Mouse (Mus musculus) E14TG2a.4 (cell line): ENCODE measurements around the gene Ccr1.
"Not testable (repeated sequence)": the region's sequence is repeated elsewhere in the genome, so short reads cannot be mapped to it uniquely, and the experiment has no call there.

ENCODE experiments used
- H3K27me3 ChIP-seq: 2 replicates; pipeline ENCODE4 v1.6.1; 2014; ENCODE audit warnings: low read length, control low read depth; ENCODE audit not compliant: insufficient read depth
- H3K36me3 ChIP-seq: 2 replicates; pipeline ENCODE4 v1.6.1; 2014; ENCODE audit warnings: low read length, control low read depth; ENCODE audit not compliant: insufficient read depth
- H3K4me1 ChIP-seq: replicated peaks from 2 replicates; pipeline ENCODE4 v1.6.1; 2014; ENCODE audit warnings: low read depth, low read length, control low read depth
- H3K4me3 ChIP-seq: replicated peaks from 2 replicates; pipeline ENCODE4 v1.5.1; 2014; ENCODE audit warnings: mild to moderate bottlenecking, low read length
- H3K9me3 ChIP-seq: 2 replicates; pipeline ENCODE4 v1.6.1; 2014; ENCODE audit warnings: low read length, control low read depth
- CTCF ChIP-seq: conservative IDR thresholded peaks from 2 replicates; pipeline ENCODE4 v1.5.1; 2014; ENCODE audit warnings: low read length
- NANOG ChIP-seq: IDR thresholded peaks from 2 replicates; pipeline ENCODE4 v1.6.1; 2014; ENCODE audit warnings: borderline replicate concordance, low read length, mixed read lengths
- POU5F1 ChIP-seq: IDR thresholded peaks from 2 replicates; pipeline ENCODE4 v1.6.1; 2014; ENCODE audit warnings: low read length, borderline replicate concordance

Gene Ccr1

GRCm38 (mm10) chr9:123925101-123925946, 43.2 kb downstream of the Ccr1 start:
- H3K4me1 ChIP-seq, result no peaks in the 10 kb centered on the region
- H3K9me3 ChIP-seq, result peaks cover 44% of the 10 kb centered on the region
- TF ChIP-seq NANOG (no peak), CTCF (peak; percentile 68)
- H3K36me3 ChIP-seq, result peaks cover 2% of the 10 kb centered on the region
- H3K27me3 ChIP-seq, result peaks cover 7% of the 10 kb centered on the region
- H3K4me3 ChIP-seq, result peak overlapping the region; percentile 76

DNA sequence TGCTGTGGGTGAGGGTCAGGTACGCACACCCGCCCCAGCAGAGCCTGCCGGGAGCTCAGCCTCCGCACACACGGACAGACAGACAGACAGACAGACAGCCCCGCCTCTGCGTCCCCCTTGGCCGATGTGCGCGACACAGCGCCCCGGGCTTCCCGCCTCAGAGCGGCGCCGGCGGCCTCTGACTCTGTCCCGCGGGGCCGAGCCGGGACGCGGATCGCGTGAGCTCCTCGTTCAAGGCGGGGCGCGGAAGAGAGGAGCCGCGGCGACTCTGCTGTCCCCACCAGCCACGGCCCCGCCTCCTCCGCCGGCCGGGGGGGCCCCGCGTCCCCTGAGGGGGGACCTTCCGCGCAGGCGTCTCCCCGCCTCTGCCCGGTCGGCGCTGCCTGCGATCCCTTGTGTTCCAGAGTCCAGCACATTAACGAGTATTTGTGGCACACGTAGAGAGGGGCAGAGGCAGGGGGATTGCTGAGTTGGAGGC, 43.9 kb downstream of the Ccr1 start:
- peaks cover 37% of the 10 kb centered on the region for H3K9me3 ChIP-seq
- TF ChIP-seq POU5F1, result no peak
- no peak for TF ChIP-seq CTCF
- TF ChIP-seq NANOG, result no peak
- H3K36me3 ChIP-seq, result no peaks in the 10 kb centered on the region
- H3K4me1 ChIP-seq, result no peaks in the 10 kb centered on the region
- peaks cover 6% of the 10 kb centered on the region for H3K27me3 ChIP-seq
- H3K4me3 ChIP-seq, result peak overlapping the region; percentile 76

DNA sequence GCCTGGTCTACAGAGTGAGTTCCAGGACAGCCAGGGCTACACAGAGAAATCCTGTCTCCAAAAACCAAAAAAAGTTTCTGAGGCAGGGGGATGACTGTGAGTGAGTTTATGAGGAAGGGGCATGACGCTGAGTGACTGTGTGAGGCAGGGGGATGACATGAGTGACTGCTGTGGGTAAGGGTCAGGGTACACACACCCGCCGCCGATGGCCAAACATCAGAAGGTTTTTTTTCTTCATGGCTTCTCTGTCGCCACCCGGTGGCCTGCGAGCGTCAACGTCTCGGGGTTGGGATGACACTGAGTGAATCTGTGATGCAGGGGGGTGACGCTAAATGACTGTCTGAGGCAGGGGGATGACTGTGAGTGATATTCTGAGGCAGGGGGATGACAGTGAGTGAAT, 44.5 kb downstream of the Ccr1 start:
- Histone ChIP-seq H3K4me3 (peak overlapping the region; percentile 76; the same call in 1 of the 2 replicates), H3K9me3 (peaks cover 31% of the 10 kb centered on the region)
- H3K27me3 ChIP-seq, H3K4me1 ChIP-seq, H3K36me3 ChIP-seq: not testable (repeated sequence)

GRCm38 (mm10) chr9:123923146-123923991, 45.1 kb downstream of the Ccr1 start:
- Histone ChIP-seq H3K36me3 (no peaks in the 10 kb centered on the region), H3K4me3 (no peak overlapping the region), H3K27me3 (peaks cover 6% of the 10 kb centered on the region), H3K4me1 (no peaks in the 10 kb centered on the region), H3K9me3 (peaks cover 24% of the 10 kb centered on the region)
- no peak for TF ChIP-seq CTCF
- TF ChIP-seq POU5F1, result no peak
- TF ChIP-seq NANOG, result no peak
